Mouse (Mus musculus) myocyte (in vitro differentiated cells): ENCODE data around the gene Arpc5.

Experiments used
- CEBPB ChIP-seq: IDR thresholded peaks from 2 replicates; pipeline ENCODE4 v1.6.1; 2011; ENCODE audit warnings: mild to moderate bottlenecking, moderate library complexity; ENCODE audit not compliant: poor library complexity, insufficient read depth, severe bottlenecking
- E2F4 ChIP-seq: IDR thresholded peaks from one replicate; pipeline ENCODE4 v1.6.1; 2011; ENCODE audit warnings: mild to moderate bottlenecking, control low read depth, moderate library complexity; ENCODE audit not compliant: insufficient read depth
- MAX ChIP-seq: IDR thresholded peaks from one replicate; pipeline ENCODE4 v1.6.1; 2011; ENCODE audit warnings: low read depth, mild to moderate bottlenecking, control low read depth
- MYOD1 ChIP-seq, 3 experiments: IDR thresholded peaks; one replicate each; pipeline ENCODE4 v1.6.1; 2011; ENCODE audit warnings: control low read depth in 2 of 3, low read depth in 2 of 3, mild to moderate bottlenecking in 2 of 3, moderate library complexity in 1 of 3; ENCODE audit not compliant: insufficient read length in 2 of 3, control insufficient read depth in 1 of 3
- MYOG ChIP-seq, 3 experiments: IDR thresholded peaks; one replicate each; pipeline ENCODE4 v1.6.1; 2011; ENCODE audit warnings: control low read depth in 2 of 3, low read depth in 2 of 3, mild to moderate bottlenecking in 2 of 3; ENCODE audit not compliant: insufficient read length in 2 of 3, control insufficient read depth in 1 of 3, insufficient read depth in 1 of 3
- POLR2A ChIP-seq: IDR thresholded peaks from one replicate; pipeline ENCODE4 v1.6.1; 2011; ENCODE audit warnings: low read depth, mild to moderate bottlenecking, control low read depth, moderate library complexity; ENCODE audit not compliant: insufficient read length
- POLR2AphosphoS2 ChIP-seq: IDR thresholded peaks from one replicate; pipeline ENCODE4 v1.6.1; 2011; ENCODE audit warnings: low read depth, control low read depth; ENCODE audit not compliant: insufficient read length
- REST ChIP-seq: IDR thresholded peaks from one replicate; pipeline ENCODE4 v1.6.1; 2011; ENCODE audit warnings: mild to moderate bottlenecking, control low read depth, moderate library complexity; ENCODE audit not compliant: insufficient read depth, insufficient read length
- SRF ChIP-seq: IDR thresholded peaks from one replicate; pipeline ENCODE4 v1.6.1; 2011; ENCODE audit warnings: low read depth; ENCODE audit not compliant: control insufficient read depth, insufficient read length
- TCF12 ChIP-seq: IDR thresholded peaks from one replicate; pipeline ENCODE4 v1.6.1; 2011; ENCODE audit warnings: mild to moderate bottlenecking, control low read depth; ENCODE audit not compliant: poor library complexity, insufficient read depth, severe bottlenecking
- TCF3 ChIP-seq: IDR thresholded peaks from one replicate; pipeline ENCODE4 v1.6.1; 2011; ENCODE audit warnings: low read depth, control low read depth; ENCODE audit not compliant: insufficient read length
- USF1 ChIP-seq: IDR thresholded peaks from one replicate; pipeline ENCODE4 v1.6.1; 2011; ENCODE audit warnings: low read depth, mild to moderate bottlenecking, control low read depth, moderate library complexity

DNA sequence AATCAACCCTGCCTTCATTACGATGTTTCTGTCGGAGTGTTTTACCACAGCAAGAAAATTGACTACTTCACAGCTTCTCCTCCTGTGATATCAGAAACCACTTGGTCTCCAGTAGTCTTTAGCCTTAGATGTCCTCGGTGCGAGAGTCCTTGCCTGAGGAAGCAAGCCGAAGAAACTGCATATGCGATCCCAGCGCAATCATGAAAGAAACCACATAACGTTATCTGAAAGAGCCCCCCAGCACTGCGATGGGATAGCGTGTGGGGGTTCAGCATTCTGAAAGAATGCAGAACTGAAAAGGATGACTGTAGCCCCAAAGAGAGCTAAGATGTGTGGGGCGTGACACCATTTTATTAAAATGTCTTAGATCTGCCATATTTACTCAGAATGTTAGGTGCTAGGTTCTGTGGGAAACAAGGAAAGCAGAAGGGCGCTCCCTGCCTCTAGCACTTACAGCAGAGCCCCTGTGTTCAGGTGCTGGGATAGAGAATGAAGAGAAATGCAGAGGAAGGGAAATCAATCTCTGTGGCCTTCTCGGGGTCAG, 34.4 kb downstream of the Arpc5 start:
- TF ChIP-seq MAX: no peak
- TF ChIP-seq USF1: no peak
- no peak for TF ChIP-seq POLR2A
- no peak for TF ChIP-seq POLR2AphosphoS2
- TF ChIP-seq MYOD1 (IDR thresholded peaks at IDR 0.05; ENCODE audit: control insufficient read depth in 1 of 3, insufficient read length in 2 of 3, low read depth in 2 of 3): no peak
- TF ChIP-seq SRF: no peak
- TF ChIP-seq E2F4: no peak
- no peak for TF ChIP-seq TCF3
- no peak for TF ChIP-seq CEBPB
- TF ChIP-seq MYOG (IDR thresholded peaks at IDR 0.05; ENCODE audit: control insufficient read depth in 1 of 3, insufficient read depth in 1 of 3, insufficient read length in 2 of 3, low read depth in 2 of 3): no peak
- TF ChIP-seq TCF12: no peak
- TF ChIP-seq REST: no peak
